Mouse (Mus musculus): ENCODE data around the gene Dock9.

- no peak for TF ChIP-seq CTCF (IDR thresholded peaks at IDR 0.05; ENCODE audit: low read depth, low read length)
- TF ChIP-seq TAL1 (conservative IDR thresholded peaks at IDR 0.05; ENCODE audit: low read depth, low read length): no peak
- TF ChIP-seq GATA1 (IDR thresholded peaks at IDR 0.05; ENCODE audit: borderline replicate concordance, low read length): no peak
Observed at GRCm38 (mm10) chr14:121788451-121788850, 9.2 kb downstream of the Dock9 start.

All from G1E (cell line).